Mouse (Mus musculus): ENCODE results near the gene Psd4. TPM values are rescaled to one million over a fixed set of nuclear protein-coding genes. Genes with fewer than 3 reads are reported as not detected.
A peak's percentile ranks its signal among the peaks of the same experiment; 100 is the strongest.

The Psd4 gene
- total and polyA plus RNA-seq, 3 experiments: 54.8 to 66.8 (median 55.0) TPM

DNA sequence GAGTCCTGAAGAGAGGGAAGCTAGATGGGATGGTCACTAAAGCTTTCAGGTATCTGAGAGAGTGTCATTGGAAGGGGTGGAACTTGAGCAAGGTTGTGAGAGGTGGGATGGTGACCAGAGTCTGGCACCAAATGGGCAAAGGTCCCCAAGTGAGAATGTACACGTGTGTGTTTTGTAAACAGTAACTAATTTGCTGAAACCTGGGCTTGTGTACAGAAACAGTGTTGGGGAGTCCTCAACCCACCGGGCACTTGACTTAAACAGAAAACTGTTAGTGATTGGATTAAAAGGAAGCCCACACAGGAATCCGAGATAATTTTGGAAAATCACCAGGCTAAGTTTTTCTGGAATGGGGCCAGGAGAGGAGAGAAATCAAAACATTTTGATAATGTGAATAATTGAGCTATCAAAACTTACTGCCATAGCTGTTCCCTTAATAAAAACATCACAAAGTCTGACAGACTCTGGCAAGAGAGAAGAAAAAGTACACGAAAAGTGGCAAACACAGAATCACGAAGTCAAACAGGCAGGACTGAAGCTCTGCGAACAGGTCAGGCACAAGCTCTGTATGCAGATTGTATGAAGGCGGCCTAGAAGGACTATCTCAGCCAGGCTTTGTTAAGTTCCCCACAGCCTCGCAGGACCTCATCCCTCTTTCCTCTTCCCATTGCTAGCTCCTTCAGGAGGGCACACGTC, 92.9 kb downstream of the Psd4 start:
- H3K9ac ChIP-seq (ENCODE audit: insufficient read depth, low read depth): no peak overlapping the region
- no peak for DNase-seq (ENCODE audit: extremely low read depth)
- no peak overlapping the region for H3K4me2 ChIP-seq (ENCODE audit: insufficient read depth, low read depth, poor library complexity, severe bottlenecking)
- peaks cover 0 to 11% of the 10 kb centered on the region in 2 experiments; a peak in 2 of 4 replicates for H3K4me1 ChIP-seq (ENCODE audit: control insufficient read depth in 1 of 2, insufficient read depth in 2 of 2)
- TF ChIP-seq E2F4 (IDR thresholded peaks at IDR 0.05; ENCODE audit: insufficient replicate concordance, low read depth, low read length) (no peak), TBP (conservative IDR thresholded peaks at IDR 0.05; ENCODE audit: low read depth, low read length) (no peak), ZNF384 (IDR thresholded peaks at IDR 0.05; ENCODE audit: low read depth, low read length) (no peak), POLR2AphosphoS2 (IDR thresholded peaks at IDR 0.05; ENCODE audit: low read depth, low read length) (no peak), RAD21 (IDR thresholded peaks at IDR 0.05; ENCODE audit: low read depth, low read length) (no peak), ZKSCAN1 (IDR thresholded peaks at IDR 0.05; ENCODE audit: borderline replicate concordance, low read depth, low read length) (no peak), EP300 (IDR thresholded peaks at IDR 0.05; ENCODE audit: low read length) (no peak), MAX (IDR thresholded peaks at IDR 0.05; ENCODE audit: low read length) (no peak), USF1 (IDR thresholded peaks at IDR 0.05; ENCODE audit: low read depth, low read length) (no peak), NRF1 (IDR thresholded peaks at IDR 0.05; ENCODE audit: low read depth, low read length) (no peak), JUND (conservative IDR thresholded peaks at IDR 0.05; ENCODE audit: low read depth, low read length) (no peak), GABPA (IDR thresholded peaks at IDR 0.05; ENCODE audit: insufficient replicate concordance, low read depth, low read length) (no peak), ZC3H11A (IDR thresholded peaks at IDR 0.05; ENCODE audit: low read depth, low read length) (no peak), MEF2A (IDR thresholded peaks at IDR 0.05; ENCODE audit: borderline replicate concordance, low read depth, low read length) (no peak), BHLHE40 (IDR thresholded peaks at IDR 0.05; ENCODE audit: low read depth, low read length) (no peak), ZMIZ1 (IDR thresholded peaks at IDR 0.05; ENCODE audit: low read depth, low read length) (no peak), MXI1 (IDR thresholded peaks at IDR 0.05; ENCODE audit: low read depth, low read length) (no peak), PAX5 (IDR thresholded peaks at IDR 0.05; ENCODE audit: low read length) (no peak), KAT2A (IDR thresholded peaks at IDR 0.05; ENCODE audit: insufficient replicate concordance, low read length) (no peak)
- H3K9me3 ChIP-seq (replicated peaks; ENCODE audit: low read length): no peaks in the 10 kb centered on the region
- H3K27me3 ChIP-seq (replicated peaks): peaks cover 3% of the 10 kb centered on the region
- H3K4me3 ChIP-seq (replicated peaks in 1 of 3; ENCODE audit: low read depth in 2 of 3, low read length in 2 of 3, poor library complexity in 1 of 3): no peak overlapping the region
- H3K36me3 ChIP-seq (replicated peaks in 1 of 2; ENCODE audit: control insufficient read depth in 1 of 2, insufficient read depth in 1 of 2, low read length in 1 of 2): no peaks in the 10 kb centered on the region
- H3K27ac ChIP-seq (ENCODE audit: insufficient read depth, low read depth): no peak overlapping the region
- dilution Hi-C loops (cut with MboI; ENCODE audit: extremely low pct_ligation_motif_present, extremely low pct_unique_long_range_greater_than_20kb, low sequenced_read_pairs): no loop called here
- no peaks in the 10 kb centered on the region for H3K79me2 ChIP-seq (replicated peaks; ENCODE audit: control insufficient read depth, extremely low read depth, insufficient read depth, poor library complexity, severe bottlenecking)
- in situ Hi-C loops (cut with MboI; ENCODE audit: low pct_ligation_motif_present, low pct_unique_long_range_greater_than_20kb, low sequenced_read_pairs): no loop called here

DNA sequence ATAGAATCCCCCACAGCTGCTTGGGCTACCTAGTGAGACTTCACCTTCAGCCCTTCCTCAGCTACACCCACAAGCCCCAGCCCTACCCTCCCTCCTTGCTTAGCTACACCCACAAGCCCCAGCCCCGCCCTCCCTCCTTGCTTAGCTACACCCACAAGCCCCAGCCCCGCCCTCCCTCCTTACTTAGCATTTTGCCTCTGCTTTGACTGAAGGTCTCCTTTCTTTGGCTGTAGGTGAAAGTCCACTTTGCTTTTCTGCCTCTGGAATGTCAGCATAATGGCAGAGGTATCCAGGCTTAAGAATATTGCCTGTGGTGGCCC, 93.4 kb downstream of the Psd4 start:
- Histone ChIP-seq H3K27me3 (replicated peaks) (peaks cover 3% of the 10 kb centered on the region), H3K4me2 (ENCODE audit: insufficient read depth, low read depth, poor library complexity, severe bottlenecking) (no peak overlapping the region), H3K27ac (ENCODE audit: insufficient read depth, low read depth) (no peak overlapping the region), H3K36me3 (replicated peaks in 1 of 2; ENCODE audit: control insufficient read depth in 1 of 2, insufficient read depth in 1 of 2, low read length in 1 of 2) (no peaks in the 10 kb centered on the region), H3K4me3 (replicated peaks in 1 of 3; ENCODE audit: low read depth in 2 of 3, low read length in 2 of 3, poor library complexity in 1 of 3) (no peak overlapping the region), H3K79me2 (replicated peaks; ENCODE audit: control insufficient read depth, extremely low read depth, insufficient read depth, poor library complexity, severe bottlenecking) (no peaks in the 10 kb centered on the region), H3K4me1 (ENCODE audit: control insufficient read depth in 1 of 2, insufficient read depth in 2 of 2) (peaks cover 0 to 11% of the 10 kb centered on the region in 2 experiments; a peak in 2 of 4 replicates), H3K9ac (ENCODE audit: insufficient read depth, low read depth) (no peak overlapping the region), H3K9me3 (replicated peaks; ENCODE audit: low read length) (no peaks in the 10 kb centered on the region)
- dilution Hi-C loops (cut with MboI; ENCODE audit: extremely low pct_ligation_motif_present, extremely low pct_unique_long_range_greater_than_20kb, low sequenced_read_pairs): no loop called here
- in situ Hi-C loops (cut with MboI; ENCODE audit: low pct_ligation_motif_present, low pct_unique_long_range_greater_than_20kb, low sequenced_read_pairs): no loop called here
- TF ChIP-seq SIN3A (IDR thresholded peaks at IDR 0.05; ENCODE audit: low read length) (no peak), NELFE (IDR thresholded peaks at IDR 0.05; ENCODE audit: low read depth, low read length) (no peak), UBTF (IDR thresholded peaks at IDR 0.05; ENCODE audit: low read depth, low read length) (no peak), TBP (conservative IDR thresholded peaks at IDR 0.05; ENCODE audit: low read depth, low read length) (no peak), USF1 (IDR thresholded peaks at IDR 0.05; ENCODE audit: low read depth, low read length) (no peak), ZNF384 (IDR thresholded peaks at IDR 0.05; ENCODE audit: low read depth, low read length) (no peak), CHD1 (IDR thresholded peaks at IDR 0.05; ENCODE audit: low read depth, low read length) (no peak), MYC (IDR thresholded peaks at IDR 0.05; ENCODE audit: low read depth, low read length) (no peak), MEF2A (IDR thresholded peaks at IDR 0.05; ENCODE audit: borderline replicate concordance, low read depth, low read length) (no peak), NRF1 (IDR thresholded peaks at IDR 0.05; ENCODE audit: low read depth, low read length) (no peak), HCFC1 (IDR thresholded peaks at IDR 0.05; ENCODE audit: low read depth, low read length) (no peak), GABPA (IDR thresholded peaks at IDR 0.05; ENCODE audit: insufficient replicate concordance, low read depth, low read length) (no peak), SMC3 (IDR thresholded peaks at IDR 0.05; ENCODE audit: low read depth, low read length) (no peak), RAD21 (IDR thresholded peaks at IDR 0.05; ENCODE audit: low read depth, low read length) (no peak), ZC3H11A (IDR thresholded peaks at IDR 0.05; ENCODE audit: low read depth, low read length) (no peak), KAT2A (IDR thresholded peaks at IDR 0.05; ENCODE audit: insufficient replicate concordance, low read length) (no peak), ELF1 (IDR thresholded peaks at IDR 0.05; ENCODE audit: low read depth, low read length) (no peak), JUN (IDR thresholded peaks at IDR 0.05; ENCODE audit: insufficient read depth, low read depth, low read length) (no peak), JUND (conservative IDR thresholded peaks at IDR 0.05; ENCODE audit: low read depth, low read length) (no peak)
- DNase-seq (ENCODE audit: extremely low read depth): peak; percentile 29

All from CH12.LX (cell line).